Mouse (Mus musculus) cortical plate, adult 2 months (tissue): ENCODE data around the gene Tsga10. TPM values are rescaled to one million over a fixed set of nuclear protein-coding genes. Genes with fewer than 3 reads are reported as not detected.

ENCODE experiments used
- H3K27ac ChIP-seq: fragments of 200-500 bp; 2 replicates; pipeline ENCODE4 v1.5.1; 2012; ENCODE audit warnings: low read length, control low read depth, inconsistent platforms; ENCODE audit not compliant: insufficient read depth
- H3K4me1 ChIP-seq: fragments of 200-500 bp; 2 replicates; pipeline ENCODE4 v1.6.1; 2011; ENCODE audit warnings: low read length; ENCODE audit not compliant: control insufficient read depth, insufficient read depth
- H3K4me3 ChIP-seq: fragments of 200-500 bp; 2 replicates; pipeline ENCODE4 v1.5.1; 2011; ENCODE audit warnings: mild to moderate bottlenecking, low read length, control low read depth; ENCODE audit not compliant: insufficient read depth
- CTCF ChIP-seq: fragments of 200-500 bp; IDR thresholded peaks from 2 replicates; pipeline ENCODE4 v1.5.1; 2011; ENCODE audit warnings: mild to moderate bottlenecking, control low read depth, low read length; ENCODE audit not compliant: insufficient read depth; ENCODE audit errors: extremely low read depth
- POLR2A ChIP-seq: fragments of 200-500 bp; IDR thresholded peaks from 2 replicates; pipeline ENCODE4 v1.6.1; 2011; ENCODE audit warnings: mild to moderate bottlenecking, low read length, control low read depth; ENCODE audit not compliant: insufficient read depth; ENCODE audit errors: extremely low read depth
- polyA plus RNA-seq: library from polyadenylated mRNA; depleted of rRNA; stranded (reverse); fragments of >200 nt; gene quantifications from 2 replicates; pipeline ENCODE4 v1.2.3, GENCODE M21; 2012; rRNA removed

Gene Tsga10
- 13.2 and 14.0 TPM in 2 replicates for polyA plus RNA-seq

- Histone ChIP-seq H3K27ac (peak within 1 kb of the TSS; percentile 88), H3K4me3 (peak within 1 kb of the TSS; percentile 52), H3K4me1 (no peaks in the 10 kb centered on the region)
- TF ChIP-seq CTCF = no peak
- no peak for TF ChIP-seq POLR2A
Observed at GRCm38 (mm10) chr1:37866286-37866685, at the start of gene Tsga10. Gene Tsga10 (minus strand): TSS chr1:37866429.

- H3K4me1 ChIP-seq = no peaks in the 10 kb centered on the region
- no peak overlapping the region for H3K4me3 ChIP-seq
- TF ChIP-seq CTCF (no peak), POLR2A (no peak)
- H3K27ac ChIP-seq = no peak overlapping the region
Observed at GRCm38 (mm10) chr1:37912751-37913150, 46.5 kb upstream of the Tsga10 start.

- H3K4me1 ChIP-seq = no peaks in the 10 kb centered on the region
- H3K27ac ChIP-seq = no peak overlapping the region
- TF ChIP-seq CTCF (peak; percentile 40; the same call in 1 of the 2 replicates), POLR2A (no peak)
- H3K4me3 ChIP-seq = no peak overlapping the region
Observed at GRCm38 (mm10) chr1:37903178-37903577, 36.9 kb upstream of the Tsga10 start.

- Histone ChIP-seq H3K27ac (no peak overlapping the region), H3K4me3 (no peak overlapping the region), H3K4me1 (no peaks in the 10 kb centered on the region)
- TF ChIP-seq CTCF = no peak
- no peak for TF ChIP-seq POLR2A
Observed at GRCm38 (mm10) chr1:37900288-37900687, 34.1 kb upstream of the Tsga10 start.

- H3K4me1 ChIP-seq = no peaks in the 10 kb centered on the region
- no peak overlapping the region for H3K27ac ChIP-seq
- no peak overlapping the region for H3K4me3 ChIP-seq
- TF ChIP-seq POLR2A = no peak
- TF ChIP-seq CTCF = no peak
Observed at GRCm38 (mm10) chr1:37899816-37900215, 33.6 kb upstream of the Tsga10 start.

GRCm38 (mm10) chr1:37894606-37895005 lies 28.4 kb upstream of the Tsga10 start:
- H3K4me3 ChIP-seq = no peak overlapping the region
- no peaks in the 10 kb centered on the region for H3K4me1 ChIP-seq
- no peak for TF ChIP-seq CTCF
- TF ChIP-seq POLR2A = no peak
- no peak overlapping the region for H3K27ac ChIP-seq

- H3K4me3 ChIP-seq = peak overlapping the region; percentile 58; the same call in 1 of the 2 replicates
- H3K4me1 ChIP-seq = no peaks in the 10 kb centered on the region
- TF ChIP-seq POLR2A = no peak
- TF ChIP-seq CTCF = no peak
- no peak overlapping the region for H3K27ac ChIP-seq
Observed at GRCm38 (mm10) chr1:37891400-37891799, 25.2 kb upstream of the Tsga10 start.

- H3K4me3 ChIP-seq = peak within 1 kb of the TSS; percentile 58
- H3K27ac ChIP-seq = no peak within 1 kb of the TSS
- H3K4me1 ChIP-seq = no peaks in the 10 kb centered on the region
- TF ChIP-seq CTCF (no peak), POLR2A (peak; percentile 87)
Observed at GRCm38 (mm10) chr1:37890025-37890652, 23.9 kb upstream of the Tsga10 start, which contains the start of the genes Mitd1 and Mrpl30. Gene Mitd1 (minus strand): TSS chr1:37890411. Gene Mrpl30 (plus strand): TSS chr1:37890477.

GRCm38 (mm10) chr1:37889206-37889605 lies 23.0 kb upstream of the Tsga10 start:
- TF ChIP-seq CTCF = no peak
- no peak for TF ChIP-seq POLR2A
- Histone ChIP-seq H3K4me3 (peak overlapping the region; percentile 58; the same call in 1 of the 2 replicates), H3K27ac (no peak overlapping the region), H3K4me1 (no peaks in the 10 kb centered on the region)

GRCm38 (mm10) chr1:37884451-37884850 lies 18.2 kb upstream of the Tsga10 start:
- no peak for TF ChIP-seq CTCF
- TF ChIP-seq POLR2A = no peak
- Histone ChIP-seq H3K4me3 (no peak overlapping the region), H3K4me1 (no peaks in the 10 kb centered on the region), H3K27ac (no peak overlapping the region)

- no peak for TF ChIP-seq CTCF
- TF ChIP-seq POLR2A = no peak
- H3K4me1 ChIP-seq = no peaks in the 10 kb centered on the region
- H3K4me3 ChIP-seq = no peak overlapping the region
- no peak overlapping the region for H3K27ac ChIP-seq
Observed at GRCm38 (mm10) chr1:37883411-37883810, 17.2 kb upstream of the Tsga10 start.
